Mouse (Mus musculus) layer of hippocampus, postnatal 36 days (tissue): ENCODE results near the gene Lrrc25. TPM values are rescaled to one million over a fixed set of nuclear protein-coding genes. Genes with fewer than 3 reads are reported as not detected.

ENCODE experiments used
- DNase-seq, 2 experiments: peaks; one replicate each; pipeline ENCODE4 v3.0.0; 2022
- total RNA-seq, 2 experiments: library from RNA; stranded (reverse); gene quantifications; 2 replicates each; pipeline ENCODE4 v1.2.3; 2021

Lrrc25 gene
- total RNA-seq, 2 experiments from 2014 or later = 0.33 to 1.0 TPM

DNA sequence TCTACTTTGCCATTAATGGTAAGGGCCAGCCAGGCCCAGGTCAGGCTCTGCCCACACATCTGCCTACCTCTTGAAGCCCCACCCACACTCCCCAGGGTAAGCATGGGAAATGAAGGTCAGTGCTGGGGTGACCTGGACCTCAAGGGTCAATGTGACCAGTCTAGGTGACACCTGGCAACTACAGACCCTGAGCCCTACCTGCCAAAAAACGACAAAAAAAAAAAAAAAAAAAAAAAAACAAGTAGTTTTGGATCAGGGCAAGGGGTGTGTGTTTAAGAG, 32.1 kb downstream of the Lrrc25 start:
- DNase-seq = no peak

DNA sequence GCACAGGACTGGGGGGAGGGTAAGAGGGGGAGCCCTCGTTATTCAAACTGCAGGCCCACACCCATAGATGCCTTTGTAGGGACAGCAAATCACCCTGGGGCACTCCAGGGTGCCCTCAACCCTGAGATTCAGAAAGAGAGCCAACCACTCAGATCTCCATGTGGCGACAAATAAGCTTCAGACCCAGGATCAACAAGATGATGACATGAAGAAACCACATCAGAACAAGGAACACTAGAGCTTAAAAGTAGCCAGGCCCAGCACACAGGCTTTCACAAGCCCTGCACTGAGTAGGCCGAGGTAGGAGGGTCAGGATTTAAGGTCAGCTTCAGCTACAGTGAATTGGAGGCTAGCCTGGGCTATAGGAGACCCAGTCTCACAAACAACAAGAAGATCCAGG, 33.0 kb downstream of the Lrrc25 start:
- DNase-seq = no peak

DNA sequence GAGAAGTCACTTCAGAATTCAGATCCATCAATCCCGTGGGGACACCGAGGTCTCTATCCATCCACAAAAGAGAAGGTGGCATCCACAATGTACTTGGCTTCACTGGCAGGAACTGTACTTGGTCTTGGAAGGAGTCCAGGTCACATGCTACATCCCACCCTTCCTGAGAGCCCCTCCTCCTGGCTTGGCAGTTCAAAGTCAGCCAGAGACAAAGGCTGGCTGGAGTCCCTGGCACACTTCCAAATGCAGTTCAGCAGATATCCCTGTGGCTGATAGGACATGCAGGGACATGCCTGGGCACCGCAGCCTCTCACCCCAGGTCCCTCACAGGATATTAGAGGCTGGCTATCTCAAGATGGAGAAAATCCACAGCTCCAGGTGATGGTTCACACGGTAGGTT, 33.4 kb downstream of the Lrrc25 start:
- no peak for DNase-seq

DNA sequence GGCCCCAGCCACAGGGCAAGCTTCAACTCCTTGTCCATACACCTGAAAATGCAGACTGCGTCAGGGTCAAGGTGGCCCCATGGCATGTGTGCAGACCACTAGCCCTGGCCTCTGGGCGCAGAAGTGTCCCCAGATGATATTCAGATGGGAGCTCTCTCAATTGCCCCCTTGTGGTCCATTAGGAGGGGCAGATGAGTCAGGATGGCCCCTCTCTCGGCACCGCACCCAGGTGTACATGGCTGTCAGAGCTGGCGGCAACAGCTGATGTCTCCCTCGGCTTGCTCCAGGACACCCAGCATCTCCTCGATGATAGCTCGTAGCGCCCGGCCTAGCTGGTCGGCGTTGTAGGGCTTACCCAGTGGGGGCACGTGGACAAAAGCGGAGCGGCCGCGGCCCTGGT, 34.4 kb downstream of the Lrrc25 start:
- no peak for DNase-seq

DNA sequence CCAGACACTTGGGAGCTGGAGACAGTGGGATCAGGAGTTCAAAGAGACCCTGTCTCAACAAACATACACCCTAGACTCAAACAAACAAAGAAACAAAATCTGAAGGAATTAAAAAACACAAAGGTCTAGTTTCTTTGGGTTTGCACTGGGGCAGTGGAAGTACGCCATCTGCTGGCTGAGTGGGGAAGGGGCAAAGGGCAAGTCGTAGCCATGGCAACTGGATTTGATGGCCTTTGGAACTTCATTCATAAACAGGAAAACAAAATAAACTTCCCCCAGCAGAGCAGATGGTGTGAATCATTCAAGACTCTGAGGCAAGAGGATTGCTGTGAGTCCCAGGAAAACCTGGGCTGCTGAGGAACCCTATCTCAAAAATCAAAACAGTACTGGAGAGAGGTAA, 37.3 kb downstream of the Lrrc25 start:
- DNase-seq = no peak

DNA sequence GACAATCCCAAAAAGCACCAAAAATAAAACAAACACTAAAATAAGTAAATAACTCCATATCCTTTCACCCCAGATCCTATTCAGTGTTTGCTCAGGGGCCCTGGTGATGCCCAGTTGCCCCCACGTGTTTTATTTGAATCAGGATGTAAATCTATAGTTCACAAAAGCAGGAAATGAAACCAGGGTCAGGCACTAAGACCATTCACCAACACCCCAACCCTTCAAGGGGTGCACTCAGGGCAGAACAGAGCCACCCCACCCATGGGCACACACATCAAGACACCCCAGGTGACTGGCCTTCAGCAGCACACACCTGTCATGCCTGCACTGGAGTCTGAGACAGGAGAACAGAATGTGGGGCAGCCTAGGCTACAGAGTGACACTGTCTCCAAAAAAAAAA, 38.2 kb downstream of the Lrrc25 start:
- no peak for DNase-seq

DNA sequence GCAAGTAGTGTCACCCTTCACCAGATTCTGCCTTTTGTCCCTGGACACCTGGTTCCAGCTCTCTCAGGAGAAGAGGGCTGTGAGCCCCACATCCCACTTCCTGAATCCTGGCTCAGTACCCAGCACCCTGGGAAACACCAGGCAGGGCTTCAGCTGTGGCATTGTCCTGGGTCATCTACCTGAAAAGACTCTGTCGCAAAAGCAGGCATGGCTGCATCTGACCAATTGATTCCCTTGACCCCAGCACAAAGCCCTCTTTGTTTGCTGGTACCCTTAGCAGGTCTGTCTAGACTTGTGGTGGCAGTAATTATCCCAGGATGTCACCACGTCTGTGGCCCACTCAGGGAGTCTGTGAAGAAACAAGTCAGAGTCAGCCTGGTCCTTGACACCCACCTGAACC, 39.5 kb downstream of the Lrrc25 start:
- DNase-seq = no peak

DNA sequence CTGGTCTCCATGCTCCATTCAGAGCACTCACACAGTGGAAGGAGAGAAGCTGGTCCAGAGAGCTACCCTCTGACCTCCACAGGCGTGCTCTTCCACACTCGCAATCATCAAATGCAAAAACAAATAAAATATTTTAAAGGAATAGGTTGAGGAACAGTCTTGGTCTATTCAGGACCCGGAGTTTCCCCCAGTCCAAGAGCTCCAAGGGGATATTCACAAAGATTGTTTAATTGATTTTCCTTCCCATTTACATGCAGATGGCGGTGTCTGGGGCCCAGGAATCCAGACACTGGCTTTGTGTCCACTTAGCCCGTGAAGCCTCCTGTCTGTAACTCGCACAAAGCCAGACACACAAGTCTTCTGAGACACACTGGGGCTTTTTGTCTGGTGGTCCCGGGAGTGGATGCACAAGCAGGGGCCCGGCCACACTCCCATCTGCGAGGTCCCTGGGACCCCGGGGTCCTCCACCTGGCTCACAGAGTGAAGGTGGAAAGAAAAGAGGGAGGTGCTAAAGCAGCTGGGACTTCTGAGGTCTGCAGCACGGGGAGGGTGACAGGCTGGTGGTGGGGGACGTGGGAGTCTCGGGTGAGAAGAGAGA, 40.3 kb downstream of the Lrrc25 start:
- DNase-seq = no peak

DNA sequence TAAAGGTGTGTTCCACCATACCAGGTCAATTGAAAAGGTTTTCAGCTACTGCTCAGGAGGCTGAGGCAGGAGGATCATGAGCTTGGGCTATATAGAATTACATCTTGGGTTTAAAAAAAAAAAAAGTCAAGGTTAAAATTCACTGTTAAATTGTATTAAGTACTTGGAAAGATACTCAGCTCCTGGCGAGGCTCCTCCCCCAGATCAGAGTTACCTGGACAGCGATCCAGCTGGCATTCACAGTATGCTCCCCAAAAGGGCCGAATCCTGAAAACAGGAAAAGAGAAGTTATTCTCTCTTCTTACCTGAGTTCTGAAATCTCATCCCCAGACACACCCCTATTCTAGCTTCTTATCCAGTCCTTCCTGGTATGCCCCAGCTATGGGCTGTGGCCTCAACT, 41.3 kb downstream of the Lrrc25 start:
- DNase-seq = no peak

DNA sequence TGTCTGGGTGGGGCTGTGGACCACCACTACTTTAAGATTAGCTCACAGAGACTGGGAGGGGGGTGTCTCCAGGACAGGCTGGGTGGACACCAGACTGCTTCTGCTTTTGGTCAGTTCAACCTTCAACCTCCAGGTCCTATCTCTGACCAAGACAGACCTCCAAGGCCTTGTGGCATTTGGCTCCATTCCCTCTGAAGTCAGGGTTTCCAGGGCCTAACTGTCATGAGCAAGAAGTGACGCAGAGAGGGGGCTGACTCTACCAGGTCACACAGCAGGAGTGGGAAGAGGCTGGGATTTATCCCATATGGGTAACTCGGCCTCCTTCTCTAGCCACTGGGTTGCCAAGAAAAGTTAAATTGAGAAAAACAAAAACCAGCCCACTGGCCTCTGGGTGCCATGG, 41.8 kb downstream of the Lrrc25 start:
- no peak for DNase-seq

DNA sequence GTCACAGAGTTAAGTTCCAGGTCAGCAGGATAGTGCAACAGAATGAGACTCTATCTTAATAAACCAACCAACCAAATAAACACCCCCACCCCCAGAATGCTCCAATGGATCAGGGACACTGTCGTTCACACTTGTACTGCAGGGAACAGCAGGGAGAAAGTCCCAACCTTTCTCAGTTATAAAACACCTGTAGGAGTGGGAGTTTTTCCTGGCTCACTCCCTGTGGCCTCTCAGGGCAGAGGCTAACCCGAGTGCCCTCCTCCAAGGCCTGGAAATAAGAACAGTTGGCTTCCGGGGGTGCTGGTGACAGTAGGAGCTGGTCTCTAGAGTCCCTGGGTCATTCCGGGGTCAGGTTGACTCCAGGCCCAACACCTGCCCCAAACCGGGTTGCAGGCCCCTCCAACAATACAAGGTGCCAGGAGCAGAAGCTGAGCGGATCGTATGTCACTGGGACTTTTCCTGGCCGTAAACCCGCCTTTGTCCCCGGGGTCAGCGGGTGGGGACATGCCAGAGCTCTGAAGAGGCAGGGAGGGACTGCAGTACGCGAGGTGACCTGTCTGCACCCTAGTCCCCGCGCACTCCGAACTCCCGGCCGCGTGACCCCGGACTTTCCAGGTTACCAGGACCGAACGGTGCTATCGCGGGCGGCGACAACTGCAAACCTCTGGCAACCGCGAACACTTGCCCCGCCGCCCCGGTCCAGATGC, 43.1 kb downstream of the Lrrc25 start:
- no peak for DNase-seq

DNA sequence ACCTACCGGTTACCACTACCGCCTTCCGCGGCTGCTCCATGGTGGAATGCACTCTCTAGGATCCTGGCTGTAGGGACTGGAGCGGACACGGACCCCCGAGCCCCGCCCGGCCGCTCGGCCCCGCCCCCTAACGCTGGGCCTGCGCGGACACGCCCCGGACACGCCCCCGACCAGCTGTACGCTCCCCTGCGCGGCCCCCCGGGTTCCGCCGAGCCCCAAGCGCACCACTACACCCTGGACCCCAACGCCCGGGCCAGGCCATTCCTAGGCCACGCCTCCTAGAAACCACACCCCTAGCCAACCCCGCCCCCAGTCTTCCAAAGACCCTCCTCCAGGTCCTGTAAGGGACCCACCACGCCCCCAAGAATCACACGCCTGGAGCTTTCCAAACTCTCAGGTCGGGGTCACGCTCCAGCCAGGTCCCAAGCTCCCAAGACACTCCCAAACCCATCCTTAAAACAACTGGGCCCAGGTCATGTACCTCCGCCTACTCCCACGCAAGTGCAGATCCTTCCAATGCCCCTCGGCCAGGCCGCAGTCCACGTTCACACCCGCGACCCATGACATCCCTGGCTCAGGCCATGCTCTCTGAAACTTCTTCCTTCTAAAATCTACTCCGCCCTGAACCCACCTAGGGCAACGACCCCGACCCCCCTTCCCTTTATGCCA, 43.8 kb downstream of the Lrrc25 start:
- DNase-seq = peak; percentile 78

DNA sequence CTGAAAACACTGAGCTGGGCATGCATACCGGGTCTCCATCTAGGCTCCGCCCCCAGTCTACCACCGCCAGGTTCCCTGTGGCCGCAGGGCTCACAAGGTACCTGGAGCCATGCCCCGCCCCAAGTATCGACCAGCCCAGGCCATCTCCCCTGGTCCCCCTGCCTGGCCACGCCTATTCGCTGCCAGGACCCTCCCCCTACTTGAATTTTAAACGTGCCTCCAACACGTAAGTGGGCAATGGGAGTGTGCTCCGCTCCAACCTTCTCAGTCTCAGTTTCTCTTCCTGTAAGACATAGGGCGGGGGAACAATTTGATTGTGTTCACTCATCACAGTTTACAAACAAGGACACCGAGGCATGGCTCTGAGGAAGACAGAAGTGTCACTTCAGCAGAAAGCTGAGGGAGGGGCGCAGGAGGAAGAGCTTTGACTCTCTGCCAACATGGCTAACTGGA, 44.3 kb downstream of the Lrrc25 start, which contains the start of gene Pgpep1:
Gene Pgpep1 (minus strand): TSS at position 116 of the 453 bp plus-strand sequence.
- DNase-seq = no peak

DNA sequence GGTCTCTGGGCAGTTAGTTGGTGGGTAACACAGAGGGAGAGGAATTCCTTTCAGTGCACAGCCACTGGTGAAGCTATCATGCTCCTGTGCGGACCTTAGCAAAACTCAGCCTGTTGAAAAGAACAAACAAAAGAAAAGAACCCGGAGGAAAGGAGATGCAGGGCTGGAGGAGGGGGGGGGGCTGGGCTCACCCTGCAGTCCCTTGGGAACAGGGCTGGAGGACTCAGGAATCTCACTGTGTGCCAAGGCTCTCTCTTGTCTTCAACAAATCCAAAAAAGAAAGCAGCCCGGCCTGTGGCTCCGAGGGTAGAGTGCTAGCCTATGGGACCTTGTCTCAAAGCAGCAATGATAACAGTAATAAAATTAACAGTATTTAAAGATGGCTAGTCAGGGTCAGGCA, 47.7 kb downstream of the Lrrc25 start:
- no peak for DNase-seq

DNA sequence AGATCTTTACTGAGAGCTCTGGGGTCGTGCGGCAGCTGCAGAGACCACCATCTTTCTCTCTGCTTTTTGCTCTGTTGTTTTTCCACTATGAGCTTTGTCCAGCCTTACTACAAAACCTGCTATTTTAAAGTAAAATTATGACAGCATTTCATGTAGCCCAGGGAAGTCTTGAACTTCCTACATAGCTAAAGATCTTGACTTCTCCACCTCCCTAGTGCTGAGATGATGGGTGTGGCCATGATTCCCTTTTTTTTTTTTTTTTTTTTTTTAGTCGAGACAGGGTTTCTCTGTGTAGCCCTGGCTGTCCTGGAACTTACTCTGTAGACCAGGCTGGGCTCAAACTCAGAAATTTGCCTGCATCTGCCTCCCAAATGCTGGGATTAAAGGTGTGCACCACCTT, 48.7 kb downstream of the Lrrc25 start:
- no peak for DNase-seq

DNA sequence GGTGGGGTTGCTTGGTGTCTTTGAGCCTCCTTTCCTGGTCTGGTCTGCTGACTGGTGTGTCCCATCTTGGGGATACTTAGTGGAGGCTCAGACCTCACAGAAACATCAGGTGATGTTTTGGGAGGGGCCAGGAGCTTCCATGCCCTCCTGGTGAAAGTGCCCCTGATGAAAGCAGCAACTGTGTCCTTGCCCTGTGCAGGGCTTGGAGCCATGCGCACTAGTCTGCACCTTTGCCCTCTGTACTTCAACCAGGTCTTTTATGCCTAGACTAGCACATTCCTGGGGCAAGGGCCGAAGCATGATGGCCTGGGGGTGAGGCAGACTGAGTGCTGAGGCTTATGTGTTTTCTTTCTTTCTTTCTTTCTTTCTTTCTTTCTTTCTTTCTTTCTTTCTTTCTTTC, 49.6 kb downstream of the Lrrc25 start:
- no peak for DNase-seq

DNA sequence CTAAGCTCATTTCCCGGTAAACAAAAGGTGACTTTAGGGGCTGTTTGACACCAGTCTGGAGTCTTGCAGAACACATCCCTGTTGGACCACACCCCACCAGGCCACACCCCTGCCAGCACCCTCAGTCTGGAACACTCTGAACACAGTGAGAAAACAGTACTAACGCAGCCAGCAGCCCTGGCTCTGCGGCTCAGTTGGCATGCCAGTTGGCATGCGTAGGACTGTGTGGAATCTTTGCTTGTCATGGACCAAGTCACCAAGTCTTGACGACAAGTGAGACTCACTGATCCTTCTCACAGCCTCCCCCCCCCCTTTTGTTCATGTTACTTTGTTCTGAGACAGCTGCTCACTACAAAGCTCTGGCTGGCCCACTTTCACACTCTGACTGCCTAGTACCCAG, 51.1 kb downstream of the Lrrc25 start:
- peak; percentile 65 to 73 for DNase-seq

Other genes starting within 250 kb of the Lrrc25 start
- gene Comp, start 242.6 kb upstream of the Lrrc25 start, total RNA-seq = under 1 TPM; 0.32 to 0.91 TPM
- gene Crtc1, start 176.6 kb upstream of the Lrrc25 start, total RNA-seq = 100 to 1,000 TPM; 181 to 187 TPM
- gene Klhl26, start 139.2 kb upstream of the Lrrc25 start, total RNA-seq = 10 to 100 TPM; 57.4 to 59.0 TPM
- 100 to 1,000 TPM; 312 to 335 TPM for gene Tmem59l, start 128.8 kb upstream of the Lrrc25 start, total RNA-seq
- 10 to 100 TPM; 42.9 to 45.2 TPM for gene Crlf1, start 123.0 kb upstream of the Lrrc25 start, total RNA-seq
- gene Rex1bd, start 109.4 kb upstream of the Lrrc25 start, total RNA-seq = 100 to 1,000 TPM in 1 of 2 experiments, 10 to 100 TPM in 1; 97.5 to 102 TPM
- 100 to 1,000 TPM; 947 to 957 TPM for gene Uba52, start 105.4 kb upstream of the Lrrc25 start, total RNA-seq
- 100 to 1,000 TPM; 436 to 447 TPM for gene Fkbp8, start 88.4 kb upstream of the Lrrc25 start, total RNA-seq
- 10 to 100 TPM; 38.2 to 38.3 TPM for gene Kxd1, start 88.2 kb upstream of the Lrrc25 start, total RNA-seq
- gene Ell, start 76.7 kb upstream of the Lrrc25 start, total RNA-seq = 10 to 100 TPM; 18.6 to 23.4 TPM
- 10 to 100 TPM; 42.9 to 54.3 TPM for gene Isyna1, start 21.8 kb upstream of the Lrrc25 start, total RNA-seq
- gene Ssbp4, start 7.3 kb upstream of the Lrrc25 start, total RNA-seq = 100 to 1,000 TPM; 276 to 279 TPM
- not detected for gene Gdf15, start 16.3 kb downstream of the Lrrc25 start, total RNA-seq
- gene Pgpep1, start 44.2 kb downstream of the Lrrc25 start, total RNA-seq = 10 to 100 TPM; 23.1 TPM
- 10 to 100 TPM; 60.3 to 68.5 TPM for gene Lsm4, start 57.1 kb downstream of the Lrrc25 start, total RNA-seq
- 100 to 1,000 TPM; 157 to 183 TPM for gene Jund, start 82.8 kb downstream of the Lrrc25 start, total RNA-seq
- gene Iqcn, start 87.3 kb downstream of the Lrrc25 start, total RNA-seq = under 1 TPM; 0.08 to 0.10 TPM
- gene Gm3336, start 102.4 kb downstream of the Lrrc25 start, total RNA-seq = not detected
- 1 to 10 TPM; 1.5 to 2.4 TPM for gene Pde4c, start 107.6 kb downstream of the Lrrc25 start, total RNA-seq
- 100 to 1,000 TPM; 729 to 765 TPM for gene Rab3a, start 138.5 kb downstream of the Lrrc25 start, total RNA-seq
- 10 to 100 TPM; 34.3 to 35.8 TPM for gene Mpv17l2, start 144.8 kb downstream of the Lrrc25 start, total RNA-seq
- 100 to 1,000 TPM; 153 to 158 TPM for gene Pik3r2, start 160.6 kb downstream of the Lrrc25 start, total RNA-seq
- gene Mast3, start 188.9 kb downstream of the Lrrc25 start, total RNA-seq = 100 to 1,000 TPM; 452 to 459 TPM
- gene Il12rb1, start 192.3 kb downstream of the Lrrc25 start, total RNA-seq = under 1 TPM; 0.56 to 0.87 TPM
- 10 to 100 TPM; 18.5 to 25.6 TPM for gene Arrdc2, start 223.6 kb downstream of the Lrrc25 start, total RNA-seq
- gene Kcnn1, start 247.1 kb downstream of the Lrrc25 start, total RNA-seq = 10 to 100 TPM; 16.9 to 17.7 TPM